Mouse (Mus musculus) T-helper 17 cell (primary cell): ENCODE measurements around the gene Ifnk.

ENCODE experiments used
- in situ Hi-C, 2 experiments: fragments of 300-600 bp; cut with MboI, MseI; formaldehyde crosslinking; loops; 1 replicate in 1 of 2; 2 replicates in 1 of 2; pipeline ENCODE4 v1.15.1; 2025; ENCODE audit warnings: high pct_unique_total_duplicates in 2 of 2

The Ifnk gene

DNA sequence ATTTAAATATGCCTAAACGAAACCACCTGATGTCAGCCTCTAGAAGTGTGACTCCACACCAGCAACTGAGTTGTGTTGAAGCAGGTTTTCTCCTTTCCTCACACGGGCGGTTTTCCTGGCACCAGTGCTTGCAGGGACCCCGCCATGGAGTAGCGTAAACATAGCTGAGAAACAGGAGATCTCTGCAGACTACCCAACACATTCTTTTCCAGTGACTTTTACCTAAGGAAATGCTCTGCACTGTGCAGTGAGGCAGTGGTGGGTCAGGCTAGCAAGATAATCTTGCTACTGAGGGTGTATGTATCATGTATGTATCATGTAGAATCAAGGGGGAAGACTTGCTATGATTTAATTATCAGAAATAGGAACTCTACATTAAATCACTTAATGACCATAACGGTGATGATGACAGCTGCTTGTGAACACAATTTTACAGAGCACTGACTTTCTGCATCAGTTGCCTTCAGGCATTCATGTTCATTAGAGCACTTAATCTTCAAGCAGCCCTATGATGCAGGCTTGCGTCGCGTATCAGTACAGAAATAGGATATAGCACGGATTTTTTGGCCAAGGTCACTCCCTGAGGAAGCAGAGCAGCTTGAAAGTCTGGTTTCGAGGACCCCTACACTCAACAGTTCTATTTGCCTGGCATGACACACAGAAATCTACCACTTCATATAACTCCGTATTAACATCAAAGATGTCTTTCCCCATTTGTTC, 26.2 kb downstream of the Ifnk start:
- in situ Hi-C loops, result no loop called here

DNA sequence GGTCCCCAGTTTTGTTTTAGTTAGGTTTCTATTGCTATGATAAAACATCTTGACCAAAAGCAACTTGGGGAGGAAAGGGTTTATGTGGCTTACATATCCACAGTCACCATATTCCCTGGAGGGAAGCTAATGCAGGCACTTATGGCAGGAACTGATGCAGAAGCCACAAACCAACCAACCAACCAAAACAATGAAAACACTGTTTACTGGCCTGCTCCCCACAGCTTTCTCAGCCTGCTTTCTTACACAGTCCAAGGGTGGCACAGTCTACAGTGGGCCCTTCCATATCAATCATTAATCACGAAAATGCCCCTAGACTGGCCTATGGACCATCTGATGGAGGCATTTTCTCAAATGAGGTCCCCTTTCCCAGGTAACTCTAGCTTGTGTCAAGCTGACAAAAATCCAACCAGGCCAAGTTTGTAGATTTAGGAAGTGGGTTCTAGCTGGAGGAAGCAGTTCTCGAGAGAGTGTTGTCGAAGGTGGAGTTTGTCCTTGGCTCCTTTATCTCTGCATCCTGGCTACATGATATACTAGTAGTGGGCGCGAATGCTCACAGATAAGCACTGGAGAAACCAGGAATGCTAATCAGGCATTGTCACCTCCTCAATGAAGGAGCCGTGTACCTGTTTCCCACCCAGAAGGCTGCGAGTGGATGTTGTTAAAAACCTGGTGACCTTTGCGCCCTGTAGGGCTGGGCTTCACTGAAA, 35.9 kb downstream of the Ifnk start:
- in situ Hi-C loops, result no loop called here

DNA sequence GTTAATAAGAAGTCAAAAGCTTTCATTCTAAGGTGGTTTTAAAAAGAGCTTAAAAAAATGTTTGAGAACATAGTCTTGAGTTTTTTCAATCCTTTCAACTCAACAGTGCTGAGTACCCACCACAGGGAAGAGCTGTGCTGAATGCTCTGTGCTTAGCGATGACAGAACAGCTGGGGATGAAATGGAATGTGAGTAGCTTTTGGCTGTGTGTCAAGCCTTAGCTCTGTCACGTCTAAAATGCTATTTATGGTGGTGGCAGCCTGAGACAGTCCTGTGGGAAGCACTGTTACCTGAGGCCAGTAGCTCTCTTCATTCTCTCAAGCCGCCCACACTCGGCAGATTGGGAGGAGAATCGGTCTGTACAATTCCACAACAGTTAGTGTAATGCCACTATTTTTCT, 37.9 kb downstream of the Ifnk start:
- in situ Hi-C loops, result loop anchor here in 1 of 2 experiments (5.0 kb wide), 1 partner anchor 232 kb away; no protein-coding TSS in a partner anchor

DNA sequence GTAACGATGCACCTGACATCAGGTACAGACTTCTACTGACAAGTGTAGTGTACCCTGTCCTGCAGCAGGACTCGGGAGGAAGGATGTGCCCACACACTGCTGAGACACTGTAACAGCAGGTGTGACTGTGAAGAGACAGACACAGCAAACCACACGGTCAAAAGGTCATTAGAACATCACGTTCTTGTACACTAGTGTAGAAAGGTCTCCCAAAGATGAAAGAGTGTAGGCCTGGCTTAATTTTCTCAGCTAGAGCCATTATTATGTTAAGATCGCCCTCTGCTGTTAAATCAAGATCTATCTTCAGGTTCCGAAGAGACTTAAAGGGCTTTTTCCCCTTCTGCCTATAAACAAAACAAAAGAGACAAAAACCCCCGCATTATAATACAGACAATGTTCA, 40.9 kb downstream of the Ifnk start:
- in situ Hi-C loops, result loop anchor here in 1 of 2 experiments (5.0 kb wide), 1 partner anchor 235 kb away; no protein-coding TSS in a partner anchor

DNA sequence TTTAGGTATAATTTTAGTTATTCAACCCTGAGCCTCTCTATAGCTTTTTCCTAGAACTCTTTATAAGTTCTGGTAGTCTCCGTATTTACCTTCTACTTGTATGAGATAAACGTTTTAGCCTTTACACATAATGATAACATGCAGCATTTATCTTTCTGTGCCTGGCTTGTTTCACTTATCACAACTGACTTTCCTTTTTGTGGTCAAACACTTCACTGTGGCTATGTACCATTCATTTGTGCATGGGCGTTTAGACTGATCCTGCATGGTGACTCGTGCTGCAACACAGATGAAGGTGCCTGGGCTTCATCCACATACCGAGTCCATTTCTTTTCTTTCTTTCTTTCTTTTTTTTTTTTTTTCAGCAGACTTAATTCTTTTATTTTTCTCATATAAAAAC, 49.8 kb downstream of the Ifnk start:
- in situ Hi-C loops, result loop anchor here in 1 of 2 experiments (25.0 kb wide), 1 partner anchor 614 kb away; no protein-coding TSS in a partner anchor
